Mouse (Mus musculus) liver, embryonic 14.5 days (tissue): ENCODE data around the gene Vps4a. TPM values are rescaled to one million over a fixed set of nuclear protein-coding genes. Genes with fewer than 3 reads are reported as not detected.

Experiments
- ATAC-seq: fragments of 200-750 bp; cut with Nextera tagmentation; 2 replicates; pipeline ENCODE4 v1.8.0; 2017; ENCODE audit warnings: moderate number of reproducible peaks, mild to moderate bottlenecking, moderate library complexity; ENCODE audit not compliant: insufficient read depth
- DNase-seq, 3 experiments: peaks; one replicate each; pipeline ENCODE4 v3.0.0-alpha.2; 2012 to 2013; ENCODE audit warnings: low read depth in 3 of 3, low spot score in 3 of 3
- H3K27ac ChIP-seq: fragments of 300-500 bp; sonication (generic); 2 replicates; pipeline ENCODE4 v1.5.1; 2014; ENCODE audit warnings: moderate library complexity, mild to moderate bottlenecking, control low read depth, inconsistent platforms
- H3K27me3 ChIP-seq: fragments of 300-500 bp; sonication (generic); 2 replicates; pipeline ENCODE4 v1.6.1; 2014; ENCODE audit warnings: mild to moderate bottlenecking, low read length, moderate library complexity; ENCODE audit not compliant: control insufficient read depth, insufficient read depth
- H3K36me3 ChIP-seq: fragments of 300-500 bp; sonication (generic); replicated peaks from 2 replicates; pipeline ENCODE4 v1.6.1; 2014; ENCODE audit warnings: low read depth; ENCODE audit not compliant: control insufficient read depth, insufficient read depth
- H3K4me1 ChIP-seq, 2 experiments: fragments of 200-500 bp in 1 of 2; fragments of 300-500 bp in 1 of 2; sonication (generic) in 1 of 2; replicated peaks; 2 replicates each; pipeline ENCODE4 v1.6.1; 2012 to 2014; ENCODE audit warnings: antibody characterized with exemption in 1 of 2, inconsistent platforms in 1 of 2, low read length in 1 of 2; ENCODE audit not compliant: control insufficient read depth in 2 of 2, insufficient read depth in 2 of 2
- H3K4me2 ChIP-seq: fragments of 300-500 bp; sonication (generic); 2 replicates; pipeline ENCODE4 v1.6.1; 2014; ENCODE audit warnings: low read depth, mild to moderate bottlenecking, control low read depth, moderate library complexity
- H3K4me3 ChIP-seq, 2 experiments: fragments of 200-500 bp in 1 of 2; fragments of 300-500 bp in 1 of 2; sonication (generic) in 1 of 2; 2 replicates each; pipeline ENCODE4 v1.5.1; 2012 to 2014; ENCODE audit warnings: low read depth in 2 of 2, low read length in 2 of 2, mild to moderate bottlenecking in 2 of 2, control low read depth in 1 of 2, inconsistent platforms in 1 of 2, moderate library complexity in 1 of 2; ENCODE audit not compliant: insufficient read depth in 1 of 2
- H3K9ac ChIP-seq: fragments of 300-500 bp; sonication (generic); replicated peaks from 2 replicates; pipeline ENCODE4 v1.6.1; 2014; ENCODE audit warnings: mild to moderate bottlenecking, control low read depth, moderate library complexity
- H3K9me3 ChIP-seq: fragments of 300-500 bp; sonication (generic); 2 replicates; pipeline ENCODE4 v1.6.1; 2016; ENCODE audit warnings: low read length, mixed read lengths; ENCODE audit not compliant: control insufficient read depth
- CTCF ChIP-seq: IDR thresholded peaks from 2 replicates; pipeline ENCODE4 v1.5.1; 2016; ENCODE audit warnings: antibody characterized with exemption, low read depth, control low read depth
- EP300 ChIP-seq: IDR thresholded peaks from 2 replicates; pipeline ENCODE4 v1.6.1; 2016; ENCODE audit warnings: antibody characterized with exemption, low read depth
- WGBS: fragments of 180-500 bp; shearing (Covaris S2); extraction: QIAGEN DNeasy Blood & Tissue Kit; methylation state at CpG from one replicate; pipeline ENCODE4 v1.1.7; 2014; ENCODE audit not compliant: insufficient replicate concordance; 5-methylcytosine and 5-hydroxymethylcytosine counted together
- polyA plus RNA-seq, 2 experiments: library from polyadenylated mRNA; depleted of rRNA in 1 of 2; stranded (reverse) in 1 of 2; unstranded in 1 of 2; fragments of >200 nt; fragmentation: Nextera tagmentation in 1 of 2; extraction: Ambion mirVana in 1 of 2; gene quantifications; 2 replicates each; pipeline versions ENCODE4 v1.2.1 to v1.2.3; 2012 to 2014

Vps4a gene
- polyA plus RNA-seq, 2 experiments, result 12.1 to 22.8 TPM

DNA sequence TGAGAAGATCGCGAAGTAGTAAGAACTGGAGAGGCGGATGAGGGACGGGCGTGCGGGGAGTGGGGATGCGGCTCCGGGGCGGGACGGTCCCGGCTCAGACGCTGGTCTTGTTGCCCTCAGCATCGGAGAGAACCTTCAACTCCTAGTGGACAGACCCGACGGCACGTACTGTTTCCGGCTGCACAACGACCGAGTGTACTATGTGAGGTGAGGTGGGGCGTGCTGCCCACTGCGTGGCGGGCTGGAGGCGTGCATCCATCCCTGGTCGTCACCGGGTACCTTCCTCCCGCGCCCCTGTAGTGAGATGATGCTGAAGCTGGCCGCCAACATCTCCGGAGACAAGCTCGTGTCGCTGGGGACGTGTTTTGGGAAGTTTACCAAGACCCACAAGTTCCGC lies 25.9 kb downstream of the Vps4a start:
- Histone ChIP-seq H3K9me3 (no peaks in the 10 kb centered on the region), H3K27me3 (no peaks in the 10 kb centered on the region), H3K4me2 (peak overlapping the region; percentile 93), H3K9ac (peak overlapping the region; percentile 71), H3K4me1 (peaks cover 11 to 12% of the 10 kb centered on the region in 2 experiments; a peak in 2 of 4 replicates), H3K36me3 (peaks cover 24% of the 10 kb centered on the region), H3K27ac (no peak overlapping the region), H3K4me3 (peak overlapping the region; percentile 68 to 100)
- DNase-seq (peak in 1 of 3 experiments; percentile 5), ATAC-seq (peak; percentile 31)
- 0 out of 2 replicates have a peak, but pooled peaks have one; percentile 22 for TF ChIP-seq CTCF
- no peak for TF ChIP-seq EP300
- under 1% methylated on average over 33 of the region's 33 CpGs for WGBS

DNA sequence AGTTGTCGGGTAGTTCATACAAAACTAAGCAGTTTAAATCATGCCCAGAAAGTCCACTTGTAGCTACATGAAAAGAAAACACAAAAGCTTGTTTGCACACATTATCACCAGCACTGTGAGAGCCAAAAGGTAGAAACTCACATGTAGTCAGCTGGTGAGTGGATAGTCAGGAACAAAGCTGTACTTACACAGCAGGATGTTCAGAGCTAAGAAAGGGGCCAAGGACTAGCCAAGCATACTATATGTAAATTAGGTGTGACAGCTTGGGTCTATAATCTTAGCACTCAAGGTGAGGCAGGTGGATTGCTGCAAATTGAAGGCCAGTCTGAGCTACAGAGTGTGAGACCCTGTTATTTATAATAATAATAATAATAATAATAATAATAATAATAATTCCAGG lies 31.6 kb downstream of the Vps4a start:
- TF ChIP-seq EP300 (no peak), CTCF (no peak)
- 78% methylated on average over 1 of the region's 1 CpGs for WGBS

GRCm38 (mm10) chr8:107065511-107066496 lies 34.8 kb downstream of the Vps4a start, which contains the start of gene Tmed6:
Gene Tmed6 (minus strand): TSS chr8:107065644.
- peak in 2 of 3 experiments; percentile 67 for DNase-seq

More for the DNA sequence above, 31.6 kb downstream of the Vps4a start:
- Histone ChIP-seq H3K4me2 (no peak overlapping the region), H3K27me3 (no peaks in the 10 kb centered on the region), H3K9me3 (no peaks in the 10 kb centered on the region), H3K36me3 (peaks cover 7% of the 10 kb centered on the region), H3K4me1 (peaks cover under 1 to 5% of the 10 kb centered on the region in 2 experiments; a peak in 3 of 4 replicates), H3K27ac (no peak overlapping the region), H3K4me3 (no peak overlapping the region), H3K9ac (no peak overlapping the region)
- no peak for ATAC-seq
- DNase-seq, result no peak

DNA sequence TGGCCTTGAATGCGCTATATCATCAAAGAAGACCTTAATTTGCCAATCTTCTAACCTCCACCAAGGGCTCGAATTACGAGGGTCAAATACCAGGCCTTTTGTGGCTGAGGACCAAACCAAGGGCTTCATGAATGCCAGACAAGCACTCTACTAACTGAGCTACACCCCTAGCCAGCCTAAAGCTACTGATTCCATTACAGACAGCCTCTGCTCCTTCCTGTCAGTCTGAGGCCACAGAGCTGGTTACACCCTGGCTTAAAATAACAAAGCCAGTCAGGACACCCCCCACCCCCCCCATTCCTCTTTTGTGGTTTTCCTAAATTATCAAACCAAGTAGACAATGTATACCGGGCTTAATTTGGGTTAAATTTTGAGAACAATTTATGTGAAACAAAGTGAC lies 42.7 kb downstream of the Vps4a start:
- H3K27me3 ChIP-seq, result no peaks in the 10 kb centered on the region
- ATAC-seq (no peak), DNase-seq (no peak)
- no peak overlapping the region for H3K9ac ChIP-seq
- peaks cover 28% of the 10 kb centered on the region for H3K36me3 ChIP-seq
- H3K4me3 ChIP-seq, result no peak overlapping the region
- H3K4me1 ChIP-seq, result no peaks in the 10 kb centered on the region
- no peaks in the 10 kb centered on the region for H3K9me3 ChIP-seq
- 65% methylated on average over 4 of the region's 4 CpGs for WGBS
- H3K27ac ChIP-seq, result no peak overlapping the region
- no peak for TF ChIP-seq CTCF
- H3K4me2 ChIP-seq, result no peak overlapping the region

More at GRCm38 (mm10) chr8:107065511-107066496, 34.8 kb downstream of the Vps4a start, which contains the start of gene Tmed6:
- no peak within 1 kb of the TSS for H3K9ac ChIP-seq
- peaks cover 4% of the 10 kb centered on the region; the same call in 1 of the 2 replicates for H3K36me3 ChIP-seq
- H3K4me3 ChIP-seq, result no peak within 1 kb of the TSS
- H3K4me1 ChIP-seq, result peaks cover 0 to 2% of the 10 kb centered on the region in 2 experiments; a peak in 2 of 4 replicates
- no peak within 1 kb of the TSS for H3K27ac ChIP-seq
- no peaks in the 10 kb centered on the region for H3K27me3 ChIP-seq
- no peak within 1 kb of the TSS for H3K4me2 ChIP-seq
- ATAC-seq, result peak; percentile 76
- 43% methylated on average over 17 of the region's 17 CpGs for WGBS
- H3K9me3 ChIP-seq, result no peaks in the 10 kb centered on the region
- TF ChIP-seq CTCF (no peak), EP300 (no peak)

DNA sequence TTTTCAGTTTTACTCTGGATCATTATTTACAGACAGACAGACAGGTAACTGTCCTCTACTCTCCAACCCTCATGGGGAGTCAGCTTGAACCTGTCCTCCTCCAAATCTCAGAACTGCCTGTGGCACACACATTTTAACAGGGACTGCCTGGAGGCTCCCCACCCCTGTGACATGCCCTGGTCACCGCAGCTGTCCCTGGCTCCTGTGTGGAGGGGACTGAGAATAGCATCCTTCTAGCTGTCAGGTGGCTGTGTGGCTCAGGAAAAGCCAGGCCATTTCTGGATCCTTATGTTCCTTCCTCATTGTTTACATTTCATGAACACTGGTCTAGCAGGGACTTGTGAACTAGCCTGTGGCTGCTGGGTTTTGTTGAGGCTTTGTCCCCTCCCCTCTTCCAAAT lies 43.1 kb downstream of the Vps4a start:
- H3K4me3 ChIP-seq, result no peak overlapping the region
- peaks cover 30% of the 10 kb centered on the region for H3K36me3 ChIP-seq
- H3K27me3 ChIP-seq, result no peaks in the 10 kb centered on the region
- no peak overlapping the region for H3K9ac ChIP-seq
- DNase-seq (no peak), ATAC-seq (no peak)
- H3K9me3 ChIP-seq, result no peaks in the 10 kb centered on the region
- TF ChIP-seq EP300 (no peak), CTCF (no peak)
- H3K27ac ChIP-seq, result no peak overlapping the region
- H3K4me1 ChIP-seq, result no peaks in the 10 kb centered on the region
- no peak overlapping the region for H3K4me2 ChIP-seq
- WGBS, result 79% methylated on average over 1 of the region's 1 CpGs
